Mouse (Mus musculus) hindbrain, embryonic 11.5 days (tissue): ENCODE data around the gene Sap30bp. TPM values are rescaled to one million over a fixed set of nuclear protein-coding genes. Genes with fewer than 3 reads are reported as not detected.

Source experiments
- ATAC-seq: fragments of 200-750 bp; cut with Nextera tagmentation; 2 replicates; pipeline ENCODE4 v1.8.0; 2017; ENCODE audit warnings: mild to moderate bottlenecking, moderate TSS enrichment, moderate library complexity; ENCODE audit not compliant: low FRiP score
- DNase-seq: peaks from one replicate; pipeline ENCODE4 v3.0.0-alpha.2; 2015; ENCODE audit warnings: low spot score
- H3K27ac ChIP-seq: fragments of 300-500 bp; sonication (generic); 2 replicates; pipeline ENCODE4 v1.5.1; 2014; ENCODE audit warnings: mild to moderate bottlenecking, low read depth, low read length
- H3K27me3 ChIP-seq: fragments of 300-500 bp; sonication (generic); 2 replicates; pipeline ENCODE4 v1.6.1; 2014; ENCODE audit warnings: mild to moderate bottlenecking, low read length, moderate library complexity, mixed read lengths; ENCODE audit not compliant: control insufficient read depth, insufficient read depth
- H3K36me3 ChIP-seq: fragments of 300-500 bp; sonication (generic); 2 replicates; pipeline ENCODE4 v1.6.1; 2014; ENCODE audit warnings: mild to moderate bottlenecking, low read length, moderate library complexity, mixed read lengths; ENCODE audit not compliant: control insufficient read depth, insufficient read depth
- H3K4me1 ChIP-seq: fragments of 300-500 bp; sonication (generic); replicated peaks from 2 replicates; pipeline ENCODE4 v1.6.1; 2014; ENCODE audit warnings: low read length, mixed read lengths; ENCODE audit not compliant: control insufficient read depth, insufficient read depth
- H3K4me2 ChIP-seq: fragments of 300-500 bp; sonication (generic); replicated peaks from 2 replicates; pipeline ENCODE4 v1.6.1; 2014; ENCODE audit warnings: mild to moderate bottlenecking, low read depth, low read length
- H3K4me3 ChIP-seq: fragments of 300-500 bp; sonication (generic); 2 replicates; pipeline ENCODE4 v1.5.1; 2014; ENCODE audit warnings: low read depth, low read length
- H3K9ac ChIP-seq: fragments of 300-500 bp; sonication (generic); 2 replicates; pipeline ENCODE4 v1.6.1; 2014; ENCODE audit warnings: low read depth, low read length
- H3K9me3 ChIP-seq: fragments of 300-500 bp; sonication (generic); 2 replicates; pipeline ENCODE4 v1.6.1; 2016; ENCODE audit warnings: low read length; ENCODE audit not compliant: control insufficient read depth
- WGBS: fragments of 180-500 bp; shearing (Covaris S2); extraction: QIAGEN DNeasy Blood & Tissue Kit; methylation state at CpG from one replicate; pipeline ENCODE4 v1.1.7; 2014; 5-methylcytosine and 5-hydroxymethylcytosine counted together
- polyA plus RNA-seq: library from polyadenylated mRNA; unstranded; fragments of >200 nt; fragmentation: Nextera tagmentation; extraction: Ambion mirVana; gene quantifications from 2 replicates; pipeline ENCODE4 v1.2.1, GENCODE M21; 2014

Sap30bp gene
- polyA plus RNA-seq, result 55.8 and 57.1 TPM in 2 replicates

DNA sequence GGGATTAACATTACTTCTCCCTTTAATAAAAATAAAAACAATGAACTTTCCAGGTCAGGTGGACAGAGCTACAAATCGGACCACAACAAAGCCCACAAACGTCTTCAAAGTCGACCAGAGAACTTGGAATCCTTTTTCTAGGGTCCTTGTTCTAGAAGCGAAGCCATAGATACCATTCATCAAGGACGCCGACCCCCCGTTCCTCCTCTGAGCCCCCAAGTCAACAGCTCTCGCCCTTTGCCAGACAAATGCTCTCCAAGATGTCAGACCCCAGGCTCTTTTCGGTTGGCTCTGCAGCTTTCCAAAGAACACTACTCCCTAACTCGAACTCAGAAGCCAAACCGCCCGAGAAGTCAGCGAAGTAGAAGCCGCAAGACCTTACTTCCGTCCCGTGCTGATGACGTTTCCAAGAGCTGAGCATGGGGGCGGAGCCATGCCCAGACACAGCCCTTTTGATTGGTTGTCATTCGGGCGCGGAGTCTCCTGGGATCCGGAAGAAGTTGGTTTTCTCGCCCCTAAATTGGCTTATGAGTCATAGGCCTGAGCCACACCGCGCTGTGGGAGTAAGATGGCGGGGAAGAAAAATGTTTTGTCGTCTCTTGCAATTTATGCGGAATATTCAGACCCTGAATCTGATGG lies at the start of gene Sap30bp, which contains the start of gene Recql5:
Gene Sap30bp, plus strand, starts transcription at position 175 of the 639 bp plus-strand sequence.
Gene Recql5, minus strand, starts transcription at position 370 of the 639 bp plus-strand sequence.
- H3K9me3 ChIP-seq, result no peaks in the 10 kb centered on the region
- H3K9ac ChIP-seq, result peak within 1 kb of the TSS; percentile 86
- ATAC-seq (peak; percentile 97), DNase-seq (peak; percentile 99)
- H3K4me3 ChIP-seq, result peak within 1 kb of the TSS; percentile 99
- H3K27ac ChIP-seq, result no peak within 1 kb of the TSS
- H3K27me3 ChIP-seq, result no peaks in the 10 kb centered on the region
- peaks cover 2% of the 10 kb centered on the region; the same call in 1 of the 2 replicates for H3K4me1 ChIP-seq
- H3K4me2 ChIP-seq, result peak within 1 kb of the TSS; percentile 74
- no peaks in the 10 kb centered on the region for H3K36me3 ChIP-seq
- under 1% methylated on average over 28 of the region's 28 CpGs for WGBS

DNA sequence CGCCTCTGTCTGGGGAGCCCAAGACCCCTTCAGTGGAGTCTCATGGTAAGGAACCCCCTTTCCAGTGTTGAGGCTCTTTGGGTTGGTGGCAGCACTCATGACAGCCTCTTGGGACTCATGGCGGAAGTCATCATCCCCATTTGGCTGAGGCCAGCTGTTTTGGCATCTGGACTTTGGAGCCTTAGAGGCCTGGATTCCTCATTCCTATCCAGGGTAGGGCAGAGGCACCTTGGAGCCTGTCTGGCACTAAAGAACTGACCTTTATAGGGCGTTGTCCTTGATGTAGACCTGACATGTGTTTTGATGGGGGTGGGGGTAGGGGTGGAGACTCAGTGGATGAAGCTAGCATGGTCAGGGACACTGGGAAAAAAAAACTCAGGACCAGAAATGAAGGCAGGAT lies 48.7 kb upstream of the Sap30bp start:
- WGBS, result 91% methylated on average over 3 of the region's 3 CpGs
- Histone ChIP-seq H3K9me3 (no peaks in the 10 kb centered on the region), H3K27me3 (no peaks in the 10 kb centered on the region; the same call in 1 of the 2 replicates), H3K36me3 (no peaks in the 10 kb centered on the region), H3K4me2 (no peak overlapping the region), H3K4me1 (no peaks in the 10 kb centered on the region), H3K27ac (no peak overlapping the region), H3K9ac (no peak overlapping the region), H3K4me3 (no peak overlapping the region)
- ATAC-seq, result no peak
- DNase-seq, result no peak

DNA sequence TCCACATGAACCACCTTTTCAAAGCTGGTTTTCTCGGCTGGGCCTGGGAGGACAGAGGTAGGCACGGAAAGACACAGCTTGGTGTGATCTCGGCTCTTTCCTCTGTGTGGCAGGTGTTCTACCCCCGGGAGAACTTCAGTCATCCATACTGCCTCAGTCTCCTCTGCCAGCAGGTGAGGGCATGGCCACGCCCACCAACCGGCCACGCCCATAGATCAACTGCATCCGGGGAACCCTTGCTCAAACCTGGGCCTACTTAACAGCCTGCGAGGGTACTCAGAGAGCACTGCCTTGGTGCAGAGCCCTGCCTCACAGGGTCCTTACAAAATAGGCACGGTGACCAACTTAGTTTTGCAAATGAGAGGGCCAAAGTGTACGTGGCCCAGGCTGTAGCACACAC lies 47.8 kb upstream of the Sap30bp start:
- no peaks in the 10 kb centered on the region for H3K36me3 ChIP-seq
- H3K4me1 ChIP-seq, result no peaks in the 10 kb centered on the region
- DNase-seq, result no peak
- WGBS, result 79% methylated on average over 11 of the region's 11 CpGs
- no peak overlapping the region for H3K9ac ChIP-seq
- no peaks in the 10 kb centered on the region; the same call in 1 of the 2 replicates for H3K27me3 ChIP-seq
- H3K4me3 ChIP-seq, result no peak overlapping the region
- H3K4me2 ChIP-seq, result no peak overlapping the region
- no peak for ATAC-seq
- H3K9me3 ChIP-seq, result no peaks in the 10 kb centered on the region
- H3K27ac ChIP-seq, result no peak overlapping the region

DNA sequence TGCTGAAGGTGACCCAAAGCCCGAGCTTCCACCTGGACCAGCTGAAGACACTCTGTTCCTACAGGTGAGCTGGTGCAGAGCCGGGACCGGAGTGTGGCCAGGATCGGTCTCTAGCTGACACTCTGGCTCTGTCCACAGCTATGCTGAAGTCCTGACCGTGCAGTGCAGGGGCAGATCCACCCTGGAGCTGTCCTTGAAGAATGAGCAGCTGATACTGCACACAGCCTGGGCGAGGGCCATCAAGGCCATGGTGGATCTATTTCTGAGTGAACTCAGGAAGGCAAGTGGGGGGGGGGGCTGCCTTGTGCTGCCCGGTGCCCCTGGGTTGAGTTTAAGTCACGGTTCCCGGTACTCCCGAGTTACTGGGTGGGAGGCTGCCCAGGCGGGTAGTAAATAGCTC lies 46.6 kb upstream of the Sap30bp start:
- 90% methylated on average over 11 of the region's 11 CpGs for WGBS

DNA sequence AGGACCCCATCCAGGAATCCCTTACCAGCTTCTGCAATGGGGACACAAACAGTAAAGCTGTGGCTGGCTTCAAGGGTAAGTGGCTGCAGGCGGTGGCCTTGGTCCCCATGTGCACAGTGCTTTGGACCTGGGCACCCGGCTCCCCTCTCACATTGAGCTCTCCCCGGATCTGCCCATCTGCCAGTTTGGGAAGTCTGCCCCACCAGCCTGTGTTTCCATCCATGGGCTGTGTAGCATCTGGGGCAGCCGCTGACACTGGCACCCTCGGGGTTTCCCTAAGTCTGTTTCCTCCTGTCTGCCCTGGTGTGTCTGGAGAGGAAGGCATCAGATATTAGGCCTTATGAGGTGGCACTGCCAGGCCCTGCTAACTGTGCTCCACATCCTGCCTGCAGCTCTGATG lies 45.1 kb upstream of the Sap30bp start:
- H3K4me2 ChIP-seq, result no peak overlapping the region
- H3K27ac ChIP-seq, result no peak overlapping the region
- no peak for ATAC-seq
- H3K9me3 ChIP-seq, result no peaks in the 10 kb centered on the region
- H3K9ac ChIP-seq, result no peak overlapping the region
- WGBS, result 80% methylated on average over 5 of the region's 5 CpGs
- no peak for DNase-seq
- H3K4me3 ChIP-seq, result no peak overlapping the region
- H3K36me3 ChIP-seq, result no peaks in the 10 kb centered on the region
- H3K4me1 ChIP-seq, result no peaks in the 10 kb centered on the region
- H3K27me3 ChIP-seq, result no peaks in the 10 kb centered on the region

More for the DNA sequence above, 46.6 kb upstream of the Sap30bp start:
- H3K9ac ChIP-seq, result no peak overlapping the region
- ATAC-seq (no peak), DNase-seq (no peak)
- H3K4me1 ChIP-seq, result no peaks in the 10 kb centered on the region
- no peaks in the 10 kb centered on the region for H3K36me3 ChIP-seq
- no peaks in the 10 kb centered on the region for H3K9me3 ChIP-seq
- H3K27ac ChIP-seq, result no peak overlapping the region
- no peaks in the 10 kb centered on the region; the same call in 1 of the 2 replicates for H3K27me3 ChIP-seq
- H3K4me3 ChIP-seq, result no peak overlapping the region
- no peak overlapping the region for H3K4me2 ChIP-seq

DNA sequence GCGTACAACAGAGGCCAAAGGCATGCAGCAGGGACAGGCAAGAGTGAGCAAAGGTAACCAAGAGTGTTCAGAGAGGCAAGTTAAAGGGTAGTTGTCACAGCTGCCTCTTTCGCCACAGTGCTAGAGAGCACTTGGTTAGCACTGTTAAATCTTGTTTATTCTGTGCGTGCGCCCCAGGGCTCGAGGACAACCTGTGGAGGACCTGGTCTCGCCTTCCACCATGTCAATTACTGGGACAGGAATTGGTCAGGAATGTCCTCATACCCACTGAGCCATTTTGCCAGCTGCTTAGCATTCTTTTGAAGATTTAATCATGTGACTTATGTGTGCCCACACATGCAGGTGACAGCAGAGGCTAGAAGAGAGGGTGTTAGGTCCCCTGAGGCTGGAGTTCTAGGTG lies 43.9 kb upstream of the Sap30bp start:
- Histone ChIP-seq H3K27me3 (no peaks in the 10 kb centered on the region), H3K9me3 (no peaks in the 10 kb centered on the region), H3K9ac (0 out of 2 replicates have a peak overlapping the region, but pooled peaks have one; percentile 7), H3K27ac (no peak overlapping the region), H3K4me1 (no peaks in the 10 kb centered on the region), H3K4me2 (no peak overlapping the region), H3K4me3 (no peak overlapping the region), H3K36me3 (no peaks in the 10 kb centered on the region)
- ATAC-seq, result no peak
- no peak for DNase-seq
- 86% methylated on average over 6 of the region's 6 CpGs for WGBS

DNA sequence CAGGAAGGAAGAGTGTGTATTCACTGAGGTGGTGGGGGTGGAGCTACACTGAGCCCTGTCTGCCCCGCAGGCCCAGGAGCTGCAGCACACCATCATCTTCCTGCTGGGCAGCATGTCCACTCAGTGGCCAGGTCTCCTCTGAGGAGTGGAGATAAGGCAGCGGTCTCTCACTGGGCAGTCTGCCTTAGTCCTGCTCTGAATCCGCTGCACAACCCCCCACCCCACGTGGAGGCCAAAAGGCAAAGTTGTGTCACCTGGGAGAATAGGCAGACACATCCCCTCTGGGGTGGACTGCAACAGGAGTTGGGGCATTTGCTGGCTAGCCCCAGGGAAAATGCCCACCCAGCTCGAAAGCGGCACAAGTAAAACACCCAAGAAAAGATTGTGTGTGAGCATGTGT lies 40.9 kb upstream of the Sap30bp start:
- Histone ChIP-seq H3K4me1 (no peaks in the 10 kb centered on the region), H3K9ac (no peak overlapping the region), H3K27ac (no peak overlapping the region), H3K27me3 (no peaks in the 10 kb centered on the region), H3K4me2 (no peak overlapping the region), H3K36me3 (no peaks in the 10 kb centered on the region), H3K4me3 (no peak overlapping the region), H3K9me3 (no peaks in the 10 kb centered on the region)
- 53% methylated on average over 6 of the region's 6 CpGs for WGBS
- DNase-seq (no peak), ATAC-seq (no peak)

DNA sequence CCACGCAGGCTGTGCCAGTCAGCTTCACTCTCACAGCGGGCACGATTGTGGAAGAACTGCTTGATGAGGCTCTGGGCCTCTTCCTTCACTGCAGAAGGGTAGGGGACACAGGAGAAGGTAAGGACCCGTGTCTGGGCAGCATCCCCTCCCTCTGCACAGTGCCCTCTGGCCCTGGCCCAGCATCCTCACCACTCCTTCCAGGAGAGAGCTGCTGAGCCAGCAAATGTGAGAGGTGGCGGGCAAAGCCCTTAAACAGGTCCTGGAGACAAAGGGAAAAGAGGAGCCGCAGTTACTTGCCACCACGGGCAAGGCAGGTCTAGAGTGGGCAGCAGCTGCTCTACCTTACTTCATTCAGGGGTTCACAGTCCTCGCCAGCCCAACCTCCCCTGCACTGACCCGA lies 40.0 kb upstream of the Sap30bp start:
- no peak overlapping the region for H3K27ac ChIP-seq
- no peaks in the 10 kb centered on the region for H3K36me3 ChIP-seq
- ATAC-seq (no peak), DNase-seq (no peak)
- H3K4me3 ChIP-seq, result no peak overlapping the region
- 93% methylated on average over 8 of the region's 9 CpGs for WGBS
- H3K4me1 ChIP-seq, result no peaks in the 10 kb centered on the region
- H3K4me2 ChIP-seq, result no peak overlapping the region
- no peaks in the 10 kb centered on the region for H3K9me3 ChIP-seq
- H3K27me3 ChIP-seq, result no peaks in the 10 kb centered on the region
- no peak overlapping the region for H3K9ac ChIP-seq
